Mouse (Mus musculus) CH12.LX (cell line): ENCODE measurements around the gene Pkn1. TPM values are rescaled to one million over a fixed set of nuclear protein-coding genes. Genes with fewer than 3 reads are reported as not detected.
A peak's percentile ranks its signal among the peaks of the same experiment; 100 is the strongest.

Experiments
- DNase-seq: peaks from one replicate; pipeline ENCODE4 v3.0.0-alpha.2; 2013; ENCODE audit errors: extremely low read depth
- H3K27ac ChIP-seq: 2 replicates; pipeline ENCODE4 v1.5.1; 2012; ENCODE audit warnings: low read depth, mild to moderate bottlenecking, control low read depth, moderate library complexity; ENCODE audit not compliant: insufficient read depth
- H3K27me3 ChIP-seq: replicated peaks from 2 replicates; pipeline ENCODE3; 2012; ENCODE audit warnings: inconsistent platforms
- H3K36me3 ChIP-seq, 2 experiments: replicated peaks in 1 of 2; 2 replicates each; pipeline versions ENCODE3 to v1.6.1; 2012; ENCODE audit warnings: inconsistent platforms in 1 of 2, low read length in 1 of 2, mild to moderate bottlenecking in 1 of 2, mixed read lengths in 1 of 2, moderate library complexity in 1 of 2; ENCODE audit not compliant: control insufficient read depth in 1 of 2, insufficient read depth in 1 of 2
- H3K4me1 ChIP-seq, 2 experiments: 2 replicates each; pipeline ENCODE4 v1.6.1; 2012; ENCODE audit warnings: inconsistent platforms in 1 of 2, moderate library complexity in 1 of 2; ENCODE audit not compliant: insufficient read depth in 2 of 2, control insufficient read depth in 1 of 2
- H3K4me2 ChIP-seq: 2 replicates; pipeline ENCODE4 v1.6.1; 2012; ENCODE audit warnings: low read depth, mild to moderate bottlenecking, control low read depth; ENCODE audit not compliant: poor library complexity, insufficient read depth, severe bottlenecking
- H3K4me3 ChIP-seq, 3 experiments: fragments of 150-350 bp in 1 of 3; sonication (generic) in 1 of 3; replicated peaks in 1 of 3; 2 replicates each; pipeline versions ENCODE3 to v1.5.1; 2011 to 2012; ENCODE audit warnings: low read depth in 2 of 3, low read length in 2 of 3, mild to moderate bottlenecking in 2 of 3, moderate library complexity in 2 of 3, control low read depth in 1 of 3, improper control_type of control experiment in 1 of 3, inconsistent platforms in 1 of 3, mixed read lengths in 1 of 3; ENCODE audit not compliant: poor library complexity in 1 of 3
- H3K79me2 ChIP-seq: replicated peaks from 2 replicates; pipeline ENCODE4 v1.6.1; 2012; ENCODE audit warnings: mild to moderate bottlenecking, moderate library complexity; ENCODE audit not compliant: control insufficient read depth, poor library complexity, insufficient read depth, severe bottlenecking; ENCODE audit errors: extremely low read depth
- H3K9ac ChIP-seq: 2 replicates; pipeline ENCODE4 v1.6.1; 2012; ENCODE audit warnings: low read depth, mild to moderate bottlenecking, control low read depth, moderate library complexity; ENCODE audit not compliant: insufficient read depth
- H3K9me3 ChIP-seq: replicated peaks from 2 replicates; pipeline ENCODE3; 2012; ENCODE audit warnings: low read length, inconsistent platforms, mixed read lengths
- BHLHE40 ChIP-seq: IDR thresholded peaks from 2 replicates; pipeline ENCODE4 v1.6.1; 2011; ENCODE audit warnings: mild to moderate bottlenecking, low read depth, low read length, improper control_type of control experiment
- CHD1 ChIP-seq: IDR thresholded peaks from 2 replicates; pipeline ENCODE4 v1.6.1; 2012; ENCODE audit warnings: low read depth, low read length, improper control_type of control experiment, inconsistent platforms
- EP300 ChIP-seq: IDR thresholded peaks from 2 replicates; pipeline ENCODE4 v1.6.1; 2011; ENCODE audit warnings: low read length, improper control_type of control experiment
- HCFC1 ChIP-seq: IDR thresholded peaks from 2 replicates; pipeline ENCODE4 v1.6.1; 2012; ENCODE audit warnings: low read depth, mild to moderate bottlenecking, inconsistent platforms, low read length, improper control_type of control experiment
- IRF4 ChIP-seq: IDR thresholded peaks from 2 replicates; pipeline ENCODE4 v1.6.1; 2014; ENCODE audit warnings: low read depth, mild to moderate bottlenecking, inconsistent platforms, low read length, improper control_type of control experiment
- JUN ChIP-seq: IDR thresholded peaks from 2 replicates; pipeline ENCODE4 v1.6.1; 2011; ENCODE audit warnings: low read depth, mild to moderate bottlenecking, low read length, improper control_type of control experiment, moderate library complexity; ENCODE audit not compliant: insufficient read depth
- JUND ChIP-seq: conservative IDR thresholded peaks from 2 replicates; pipeline ENCODE4 v1.6.1; 2011; ENCODE audit warnings: low read depth, low read length, improper control_type of control experiment
- KAT2A ChIP-seq: IDR thresholded peaks from 2 replicates; pipeline ENCODE4 v1.6.1; 2012; ENCODE audit warnings: low read length, improper control_type of control experiment, inconsistent platforms; ENCODE audit not compliant: insufficient replicate concordance
- MAFK ChIP-seq: IDR thresholded peaks from 2 replicates; pipeline ENCODE4 v1.6.1; 2011; ENCODE audit warnings: low read length, improper control_type of control experiment; ENCODE audit not compliant: insufficient replicate concordance
- MEF2A ChIP-seq: IDR thresholded peaks from 2 replicates; pipeline ENCODE4 v1.6.1; 2014; ENCODE audit warnings: low read depth, mild to moderate bottlenecking, inconsistent platforms, low read length, improper control_type of control experiment, borderline replicate concordance
- MXI1 ChIP-seq: IDR thresholded peaks from 2 replicates; pipeline ENCODE4 v1.6.1; 2011; ENCODE audit warnings: mild to moderate bottlenecking, low read depth, low read length, improper control_type of control experiment
- MYC ChIP-seq: IDR thresholded peaks from 2 replicates; pipeline ENCODE4 v1.6.1; 2011; ENCODE audit warnings: low read depth, mild to moderate bottlenecking, improper control_type of control experiment, low read length
- NELFE ChIP-seq: IDR thresholded peaks from 2 replicates; pipeline ENCODE4 v1.6.1; 2011; ENCODE audit warnings: low read depth, low read length, improper control_type of control experiment
- PAX5 ChIP-seq: IDR thresholded peaks from 2 replicates; pipeline ENCODE4 v1.6.1; 2012; ENCODE audit warnings: low read length, inconsistent platforms, mixed read lengths
- POLR2A ChIP-seq: IDR thresholded peaks from 2 replicates; pipeline ENCODE4 v1.6.1; 2011; ENCODE audit warnings: low read depth, mild to moderate bottlenecking, improper control_type of control experiment, low read length
- UBTF ChIP-seq: IDR thresholded peaks from 2 replicates; pipeline ENCODE4 v1.6.1; 2012; ENCODE audit warnings: low read depth, mild to moderate bottlenecking, inconsistent platforms, low read length, improper control_type of control experiment, moderate library complexity
- USF1 ChIP-seq: IDR thresholded peaks from 2 replicates; pipeline ENCODE4 v1.6.1; 2014; ENCODE audit warnings: low read depth, mild to moderate bottlenecking, inconsistent platforms, low read length, improper control_type of control experiment
- ZMIZ1 ChIP-seq: IDR thresholded peaks from 2 replicates; pipeline ENCODE4 v1.6.1; 2012; ENCODE audit warnings: low read depth, mild to moderate bottlenecking, inconsistent platforms, low read length, improper control_type of control experiment
- ZNF384 ChIP-seq: IDR thresholded peaks from 2 replicates; pipeline ENCODE4 v1.6.1; 2012; ENCODE audit warnings: low read depth, low read length, improper control_type of control experiment, inconsistent platforms
- dilution Hi-C: fragments of 300-500 bp; cut with MboI; formaldehyde crosslinking; loops from 2 replicates; pipeline ENCODE4 v1.14.3; 2020; ENCODE audit warnings: low sequenced_read_pairs; ENCODE audit not compliant: extremely low pct_unique_long_range_greater_than_20kb, extremely low pct_ligation_motif_present
- in situ Hi-C: fragments of 300-500 bp; cut with MboI; formaldehyde crosslinking; loops from 3 replicates; pipeline ENCODE4 v1.14.3; 2019; ENCODE audit warnings: low sequenced_read_pairs, low pct_ligation_motif_present, low pct_unique_long_range_greater_than_20kb, mixed read lengths
- polyA plus RNA-seq: library from polyadenylated mRNA; unstranded; fragments of >175 nt; gene quantifications from 2 replicates; pipeline ENCODE4 v1.2.1, GENCODE M21; 2012; ENCODE audit warnings: low read depth; ENCODE audit not compliant: insufficient read length
- total RNA-seq, 2 experiments: library from RNA; depleted of rRNA; stranded (reverse); fragments of 300-350 nt in 1 of 2; fragments of >200 nt in 1 of 2; gene quantifications; 2 replicates each; pipeline ENCODE4 v1.2.3; 2012 to 2014

Gene Pkn1
- total and polyA plus RNA-seq, 3 experiments = 33.5 to 58.8 (median 47.8) TPM

GRCm38 (mm10) chr8:83732919-83733318 lies 33.9 kb upstream of the Pkn1 start:
- Histone ChIP-seq H3K9ac (no peak overlapping the region), H3K4me3 (no peak overlapping the region), H3K9me3 (peaks cover 29% of the 10 kb centered on the region), H3K27ac (no peak overlapping the region), H3K27me3 (no peaks in the 10 kb centered on the region), H3K4me1 (peaks cover 7 to 19% of the 10 kb centered on the region in 2 experiments), H3K4me2 (no peak overlapping the region), H3K36me3 (peaks cover 34 to 46% of the 10 kb centered on the region in 2 experiments), H3K79me2 (peaks cover 7% of the 10 kb centered on the region)
- in situ Hi-C loops = no loop called here
- no peak for TF ChIP-seq IRF4
- dilution Hi-C loops = no loop called here
- no peak for DNase-seq

GRCm38 (mm10) chr8:83731906-83732305 lies 32.9 kb upstream of the Pkn1 start:
- dilution Hi-C loops = no loop called here
- peak; percentile 60 for DNase-seq
- Histone ChIP-seq H3K27me3 (no peaks in the 10 kb centered on the region), H3K27ac (no peak overlapping the region), H3K4me1 (peaks cover 3 to 12% of the 10 kb centered on the region in 2 experiments; a peak in 3 of 4 replicates), H3K36me3 (peaks cover 41 to 51% of the 10 kb centered on the region in 2 experiments), H3K9me3 (peaks cover 23% of the 10 kb centered on the region), H3K4me2 (no peak overlapping the region), H3K4me3 (no peak overlapping the region), H3K9ac (no peak overlapping the region), H3K79me2 (peaks cover 2% of the 10 kb centered on the region; the same call in 1 of the 2 replicates)
- TF ChIP-seq HCFC1 = no peak
- no peak for TF ChIP-seq PAX5
- TF ChIP-seq JUN = no peak
- TF ChIP-seq USF1 = no peak
- no peak for TF ChIP-seq UBTF
- TF ChIP-seq KAT2A = no peak
- no peak for TF ChIP-seq IRF4
- TF ChIP-seq BHLHE40 = no peak
- no peak for TF ChIP-seq ZMIZ1
- TF ChIP-seq MAFK = no peak
- no peak for TF ChIP-seq ZNF384
- no peak for TF ChIP-seq POLR2A
- no peak for TF ChIP-seq NELFE
- TF ChIP-seq JUND = no peak
- TF ChIP-seq CHD1 = no peak
- TF ChIP-seq EP300 = no peak
- no peak for TF ChIP-seq MEF2A
- no peak for TF ChIP-seq MYC
- no peak for TF ChIP-seq MXI1
- in situ Hi-C loops = no loop called here
